Mouse (Mus musculus): Measurements from ENCODE around the gene Mus81.
"Not testable (repeated sequence)": the region's sequence is repeated elsewhere in the genome, so short reads cannot be mapped to it uniquely, and the experiment has no call there.

Gene Mus81

DNA sequence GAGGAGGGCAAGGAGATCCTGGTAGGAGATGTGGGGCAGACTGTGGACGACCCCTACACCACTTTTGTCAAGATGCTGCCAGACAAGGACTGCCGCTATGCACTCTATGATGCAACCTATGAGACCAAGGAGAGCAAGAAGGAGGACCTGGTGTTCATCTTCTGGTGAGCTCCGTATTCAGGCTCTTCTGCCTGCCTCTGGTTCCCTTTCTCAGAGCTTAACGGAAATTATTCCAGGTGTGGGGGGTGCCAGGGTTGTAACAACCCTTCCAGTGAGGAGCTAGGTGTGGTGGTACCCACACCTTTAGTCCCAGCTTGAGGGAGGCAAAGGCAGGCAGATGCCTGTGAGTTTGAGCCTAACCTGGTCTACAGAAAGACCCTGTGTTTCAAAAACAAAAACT, 4.4 kb upstream of the Mus81 start:
- DNase-seq (ENCODE audit: low read depth, low spot score) = no peak

DNA sequence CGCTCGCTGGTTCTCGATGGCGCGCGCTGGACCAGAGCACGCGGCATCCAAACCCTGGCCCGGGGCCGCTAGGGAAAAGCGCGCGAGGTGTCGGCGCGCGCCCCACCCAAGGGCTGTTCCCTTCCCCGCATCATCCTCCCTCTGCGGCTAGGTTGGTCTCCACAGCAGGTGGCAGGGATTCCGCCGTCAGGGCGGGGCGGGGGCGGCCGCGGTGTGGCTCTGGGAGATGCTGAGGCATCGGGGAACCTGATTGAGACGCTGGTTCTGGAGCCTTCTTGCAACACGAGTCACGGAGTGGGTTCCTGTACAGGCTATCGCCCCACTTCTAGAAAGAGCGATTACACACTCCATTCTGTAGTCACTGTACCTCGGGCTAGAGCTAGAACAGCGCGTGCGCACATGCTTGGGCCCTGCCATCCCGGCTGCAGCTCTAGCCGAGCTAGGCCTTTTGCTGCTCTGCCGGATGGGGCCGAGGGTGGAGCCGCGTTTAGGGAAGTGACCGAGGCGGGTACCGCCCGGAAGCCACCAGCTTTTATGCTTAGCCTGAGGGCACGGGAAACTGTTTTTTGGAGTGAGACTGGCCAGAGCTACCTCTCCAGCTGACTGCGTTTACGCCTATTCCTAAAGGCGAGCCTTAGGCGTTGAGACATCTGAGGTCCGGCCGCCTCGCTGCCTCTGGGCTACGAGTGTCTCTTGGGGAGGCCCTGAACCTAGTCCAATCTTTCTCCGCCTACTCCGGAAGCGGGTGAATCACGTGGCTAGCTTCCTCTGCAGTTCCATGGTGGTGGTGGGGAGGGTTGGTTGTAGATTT, 2.9 kb upstream of the Mus81 start:
- no peak for DNase-seq (ENCODE audit: low read depth, low spot score)

DNA sequence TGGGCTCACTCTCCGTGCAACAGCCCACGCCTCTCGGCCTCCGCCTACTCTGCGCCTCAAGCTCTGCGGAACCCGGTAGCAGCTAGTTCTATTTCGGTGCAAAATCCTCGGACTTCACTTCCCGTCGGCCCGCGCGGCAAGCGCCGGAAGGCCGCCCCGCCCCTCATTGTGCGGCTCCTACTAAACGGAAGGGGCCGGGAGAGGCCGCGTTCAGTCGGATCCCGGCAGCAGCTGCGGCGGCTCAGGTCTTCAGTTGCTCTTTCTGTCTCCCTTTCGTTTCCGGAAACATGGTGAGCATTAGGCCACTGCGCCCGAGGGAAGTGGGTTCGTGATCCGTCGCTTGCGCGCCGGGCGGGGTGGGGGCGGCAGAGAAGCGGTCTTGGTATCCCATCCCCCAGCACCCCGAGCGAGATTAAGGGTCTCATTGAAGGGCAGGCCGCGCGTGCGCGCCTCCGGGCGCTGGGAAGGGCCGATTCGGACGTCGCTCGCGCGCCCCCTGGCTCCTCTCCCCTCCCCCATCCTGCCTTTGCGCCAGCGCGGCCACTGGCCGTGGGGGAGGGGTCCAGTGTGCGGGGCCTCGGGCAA, 2.2 kb upstream of the Mus81 start, which contains the start of gene Cfl1:
Gene Cfl1, plus strand, starts transcription at position 143 of the 585 bp plus-strand sequence.
- DNase-seq (ENCODE audit: low read depth, low spot score) = peak; percentile 89

DNA sequence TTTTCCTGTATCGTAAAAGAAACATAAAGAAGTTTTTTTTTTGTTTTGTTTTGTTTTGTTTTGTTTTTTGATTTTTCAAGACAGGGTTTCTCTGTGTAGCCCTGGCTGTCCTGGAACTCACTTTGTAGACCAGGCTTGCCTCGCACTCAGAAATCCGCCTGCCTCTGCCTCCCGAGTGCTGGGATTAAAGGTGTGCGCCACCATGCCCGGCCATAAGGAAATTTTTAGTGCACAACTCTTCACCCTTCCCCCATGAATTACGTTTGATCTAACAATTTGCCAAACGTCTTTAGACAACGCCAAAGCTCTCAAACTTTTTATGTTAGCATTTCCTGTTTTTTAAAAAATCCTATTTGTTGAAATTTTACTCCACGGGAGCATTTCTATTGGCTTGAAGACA, 1.5 kb upstream of the Mus81 start:
- not testable (repeated sequence) for DNase-seq (ENCODE audit: low read depth, low spot score)

DNA sequence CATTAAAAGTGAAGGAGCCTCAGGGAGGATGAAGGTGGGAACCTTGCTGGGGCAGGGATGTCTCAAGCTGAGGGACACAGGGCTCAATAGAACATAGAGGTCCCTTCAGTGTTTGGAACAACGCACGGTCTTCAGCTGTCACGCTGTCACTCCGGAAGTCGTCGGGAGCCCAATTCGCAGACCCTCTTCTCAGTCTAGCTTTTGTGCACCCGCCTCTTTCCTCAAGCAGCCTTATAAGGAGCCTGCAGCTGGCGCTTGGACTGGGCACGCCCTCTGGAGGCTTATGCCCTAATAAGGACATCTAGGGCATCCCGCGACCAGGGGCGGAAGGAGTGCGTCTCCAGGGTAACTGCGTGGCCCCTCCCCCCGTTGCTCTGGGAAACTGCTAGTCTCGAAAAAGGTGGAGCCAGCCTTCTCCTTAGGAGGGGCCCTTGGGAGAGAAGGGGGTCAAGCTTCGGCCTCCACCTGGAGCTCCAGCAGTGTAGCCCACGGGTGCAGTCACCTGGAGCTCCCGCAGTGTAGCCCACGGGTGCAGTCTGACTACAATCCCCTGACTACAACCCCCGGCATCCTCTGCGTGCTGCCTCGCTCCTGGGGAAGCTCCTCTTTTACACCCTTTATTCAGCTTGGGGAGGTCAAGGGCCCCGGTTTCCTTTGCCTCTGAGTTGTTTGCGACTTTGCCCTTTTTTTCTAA, 823 bp upstream of the Mus81 start:
- peak; percentile 92 for DNase-seq (ENCODE audit: low read depth, low spot score)

DNA sequence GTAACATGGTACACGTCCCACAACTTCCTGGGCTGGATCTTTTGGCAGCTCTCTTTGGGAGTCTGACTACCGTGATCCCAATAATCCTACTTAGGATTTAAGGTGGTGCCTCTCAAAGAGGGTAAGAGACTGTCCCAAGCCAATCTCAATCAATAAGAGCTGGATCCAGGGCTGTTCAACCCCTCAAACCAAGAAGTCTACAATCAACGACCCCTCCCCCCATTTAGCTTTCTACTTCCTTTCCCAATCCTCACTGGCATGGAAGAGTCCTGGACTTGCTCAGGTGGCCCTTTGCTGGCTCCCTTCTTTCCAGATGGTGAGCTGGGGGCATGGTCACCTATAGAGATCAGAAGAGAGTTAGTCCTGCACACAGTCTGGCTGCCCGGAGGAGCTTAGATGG, 1.4 kb downstream of the Mus81 start:
- no peak for DNase-seq (ENCODE audit: low read depth, low spot score)

DNA sequence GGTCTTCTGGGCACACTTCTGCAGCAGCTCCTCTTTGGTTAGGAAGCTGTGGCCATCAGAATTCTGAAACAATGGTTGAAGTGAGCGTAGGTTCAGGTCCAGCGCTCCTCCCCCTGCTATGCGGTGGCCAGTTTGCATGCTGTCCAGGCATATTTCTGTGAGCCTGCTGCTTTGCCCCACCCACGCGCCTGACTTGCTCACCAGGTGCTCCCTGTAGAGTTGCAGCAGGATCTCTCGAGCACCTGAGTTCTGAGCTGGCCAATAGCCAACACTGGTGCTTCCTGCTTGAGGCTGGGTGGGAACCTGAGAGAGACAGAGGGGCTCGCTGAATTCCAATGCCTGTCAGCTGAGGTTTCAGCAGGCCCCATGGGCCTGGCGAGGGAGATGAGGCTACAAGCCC, 1.9 kb downstream of the Mus81 start:
- DNase-seq (ENCODE audit: low read depth, low spot score) = no peak

DNA sequence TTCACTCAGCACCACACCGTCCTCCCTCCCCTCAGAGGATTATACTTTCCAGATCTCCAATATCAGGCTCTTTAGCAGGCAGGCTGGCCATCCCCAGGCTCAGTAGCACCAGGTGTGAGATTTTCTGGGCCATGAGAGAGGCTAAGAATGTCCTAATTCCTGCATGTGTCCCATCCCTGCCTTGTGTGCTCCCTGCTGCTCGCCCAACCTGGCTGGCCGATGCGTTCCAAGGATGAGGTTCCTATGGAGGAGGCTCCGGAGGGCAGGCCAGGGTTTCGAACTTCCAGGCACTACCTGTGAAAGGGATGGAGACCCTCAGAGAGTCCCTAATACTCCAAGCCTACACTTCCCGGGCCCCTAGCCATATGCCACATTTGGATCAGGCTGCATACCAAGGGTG, 2.4 kb downstream of the Mus81 start:
- DNase-seq (ENCODE audit: low read depth, low spot score) = no peak

DNA sequence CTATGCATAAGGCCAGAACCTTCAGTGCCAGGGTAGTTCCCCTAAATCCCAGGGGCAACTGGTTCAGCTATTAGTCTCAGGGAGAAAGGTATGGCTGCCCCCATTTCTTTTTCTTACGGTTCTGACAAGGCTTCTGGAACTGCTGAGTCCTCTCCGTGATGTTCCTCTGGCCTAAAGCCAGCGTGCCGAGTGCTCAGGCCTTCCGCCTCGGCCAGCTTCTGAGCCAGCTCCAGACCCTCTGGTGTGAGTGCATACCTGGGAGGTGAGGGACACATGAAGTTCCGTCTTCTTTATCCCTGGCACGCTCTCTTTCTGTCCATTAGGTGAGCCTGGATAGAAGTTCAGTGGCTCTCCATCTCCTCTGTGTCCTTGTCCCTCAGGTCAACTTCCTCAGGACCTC, 2.8 kb downstream of the Mus81 start:
- DNase-seq (ENCODE audit: low read depth, low spot score) = no peak

DNA sequence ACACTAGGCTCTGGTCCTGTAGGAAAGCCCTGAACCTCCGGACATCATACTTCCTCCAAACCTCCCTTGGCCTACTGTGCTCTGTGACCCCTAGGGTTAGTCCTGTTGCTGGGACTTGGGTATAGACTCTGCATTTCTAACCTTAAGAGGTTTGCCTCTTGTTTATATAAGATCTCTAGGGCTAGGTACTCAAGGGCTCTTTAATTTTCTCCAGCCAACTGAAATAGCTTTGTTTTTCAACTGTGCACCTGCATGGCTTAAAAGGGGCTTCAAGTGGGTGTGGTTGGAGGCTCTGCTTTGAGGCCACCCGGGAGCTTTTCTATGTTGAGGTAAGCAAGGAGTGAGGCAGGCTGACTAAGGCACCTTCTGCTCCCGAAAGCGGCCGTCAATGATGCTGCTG, 3.7 kb downstream of the Mus81 start:
- DNase-seq (ENCODE audit: low read depth, low spot score) = no peak

DNA sequence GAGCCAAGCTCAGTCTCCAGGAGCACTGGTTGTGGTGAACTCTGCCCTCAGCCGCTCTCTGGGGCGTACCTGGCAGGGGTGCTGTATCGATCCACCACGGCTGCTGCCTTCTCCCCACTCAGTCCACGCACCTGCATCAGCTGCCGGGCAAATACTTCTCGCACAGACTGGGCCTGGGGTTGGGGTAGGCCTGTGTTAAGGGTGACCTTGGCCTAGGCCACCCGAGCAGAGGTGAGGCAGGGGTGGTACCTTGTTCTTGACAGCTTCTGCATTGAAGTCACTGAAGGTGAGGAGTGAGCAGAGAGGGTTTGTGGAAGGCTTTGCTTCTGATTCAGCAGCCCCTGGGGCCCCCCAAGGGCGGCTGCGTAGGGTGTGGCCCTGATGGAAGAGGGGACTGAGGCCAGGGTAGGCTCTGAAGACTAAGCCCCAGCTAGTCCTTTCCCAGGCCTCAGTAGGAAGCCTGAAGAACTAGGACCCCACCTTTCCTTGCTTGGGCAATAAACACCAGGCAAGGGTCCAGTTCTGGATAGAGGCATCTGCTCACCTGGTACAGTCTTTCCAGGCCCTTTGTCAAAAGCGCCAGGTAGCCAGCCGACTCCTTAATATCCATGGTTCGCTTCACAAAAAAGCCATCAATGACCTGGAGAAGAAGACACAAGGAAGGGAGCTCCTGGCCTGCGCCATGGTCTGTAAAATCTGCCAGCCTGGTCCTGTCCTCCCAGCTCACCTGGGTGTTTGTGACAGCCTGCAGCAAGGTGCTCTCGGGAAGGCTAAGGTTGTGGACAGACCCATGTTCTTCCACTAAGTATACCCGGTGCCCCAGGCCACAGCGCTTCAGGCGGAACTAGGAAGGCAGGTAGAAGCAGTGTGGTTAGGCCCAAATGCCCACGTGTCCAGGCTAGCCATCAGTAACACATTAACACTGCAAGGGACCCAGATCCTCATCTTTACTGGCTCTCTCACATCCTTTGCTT, 4.5 kb downstream of the Mus81 start:
- DNase-seq (ENCODE audit: low read depth, low spot score) = no peak

DNA sequence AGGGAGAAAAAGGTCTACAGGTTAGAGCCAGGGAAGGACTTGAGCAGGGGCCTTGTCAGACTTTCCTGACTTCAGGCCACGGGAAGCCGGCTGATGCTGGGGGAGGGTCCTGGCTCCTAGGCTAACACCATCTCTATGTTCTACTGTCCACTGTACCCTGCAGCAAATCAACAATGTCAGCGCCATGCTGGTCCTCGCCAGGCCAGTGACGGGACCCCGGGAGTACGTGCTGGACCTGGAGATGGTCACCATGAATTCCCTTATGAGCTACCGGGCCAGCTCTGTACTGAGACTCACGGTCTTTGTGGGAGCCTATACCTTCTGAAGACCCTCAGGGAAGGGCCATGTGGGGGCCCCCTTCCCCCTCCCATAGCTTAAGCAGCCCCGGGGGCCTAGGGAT, 6.8 kb downstream of the Mus81 start:
- no peak for DNase-seq (ENCODE audit: low read depth, low spot score)

DNA sequence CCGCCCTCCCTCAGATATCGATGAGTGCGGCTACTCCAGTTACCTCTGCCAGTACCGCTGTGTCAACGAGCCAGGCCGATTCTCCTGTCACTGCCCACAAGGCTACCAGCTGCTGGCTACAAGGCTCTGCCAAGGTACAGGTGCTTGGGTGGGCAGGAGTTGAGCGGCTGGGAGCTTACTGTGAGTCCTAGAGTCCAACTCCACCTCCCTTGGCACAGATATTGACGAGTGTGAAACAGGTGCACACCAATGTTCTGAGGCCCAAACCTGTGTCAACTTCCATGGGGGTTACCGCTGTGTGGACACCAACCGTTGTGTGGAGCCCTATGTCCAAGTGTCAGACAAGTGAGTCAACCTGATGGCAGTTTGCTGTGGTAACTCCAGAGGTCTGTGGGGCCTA, 8.2 kb downstream of the Mus81 start:
- DNase-seq (ENCODE audit: low read depth, low spot score) = no peak

DNA sequence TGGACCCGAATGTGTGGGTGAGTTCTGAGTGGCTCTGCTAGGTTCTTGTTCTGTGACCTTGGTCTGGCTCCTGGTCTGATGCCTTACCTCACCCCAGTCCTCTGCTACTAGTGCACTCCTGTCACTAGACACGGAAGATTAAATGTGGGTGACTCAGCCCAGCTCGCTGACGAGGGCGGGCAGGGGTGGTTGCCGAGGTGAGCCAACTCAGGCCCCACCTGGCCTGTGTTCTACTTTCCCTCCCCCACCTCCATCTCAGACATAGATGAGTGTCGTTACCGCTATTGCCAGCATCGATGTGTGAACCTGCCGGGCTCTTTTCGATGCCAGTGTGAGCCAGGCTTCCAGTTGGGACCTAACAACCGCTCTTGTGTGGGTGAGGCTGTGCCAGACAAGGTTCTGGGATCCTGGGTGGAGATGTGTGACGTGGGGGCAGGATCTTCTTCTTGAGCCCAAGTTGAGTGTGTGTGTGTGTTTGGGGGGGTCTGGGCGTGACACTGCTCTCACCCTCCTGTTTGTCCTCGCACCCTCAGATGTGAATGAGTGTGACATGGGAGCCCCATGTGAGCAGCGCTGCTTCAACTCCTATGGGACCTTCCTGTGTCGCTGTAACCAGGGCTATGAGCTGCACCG, 10.4 kb downstream of the Mus81 start:
- DNase-seq (ENCODE audit: low read depth, low spot score) = no peak

DNA sequence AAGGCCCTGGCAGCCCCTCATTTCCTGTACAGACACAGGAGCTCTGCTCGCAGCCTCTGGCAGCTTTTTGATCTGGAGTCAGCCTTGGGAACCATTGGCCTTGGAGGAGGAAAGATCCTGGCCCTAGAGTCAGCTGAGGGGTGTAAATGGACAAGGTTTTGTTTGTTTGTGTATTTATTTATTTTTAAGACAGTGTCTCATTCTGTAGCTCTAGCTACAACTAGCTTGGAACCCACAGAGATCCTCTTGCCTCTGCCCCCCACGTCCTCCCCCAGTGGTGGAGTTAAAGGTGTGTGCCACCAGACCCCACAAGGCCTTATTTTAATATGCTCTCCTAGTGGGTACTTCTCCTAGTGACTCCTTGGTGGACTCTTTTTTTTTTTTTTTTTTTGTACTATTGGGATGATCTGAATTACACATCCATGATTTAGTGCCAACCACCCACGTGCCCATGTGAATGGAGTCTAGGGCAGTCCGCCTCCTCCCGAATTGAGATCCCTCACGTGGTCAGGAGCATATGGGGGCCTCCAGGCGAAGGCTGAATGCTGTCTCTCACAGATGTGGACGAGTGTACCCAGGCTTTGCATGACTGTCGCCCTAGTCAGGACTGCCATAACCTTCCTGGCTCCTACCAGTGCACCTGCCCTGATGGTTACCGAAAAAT, 11.1 kb downstream of the Mus81 start:
- no peak for DNase-seq (ENCODE audit: low read depth, low spot score)

DNA sequence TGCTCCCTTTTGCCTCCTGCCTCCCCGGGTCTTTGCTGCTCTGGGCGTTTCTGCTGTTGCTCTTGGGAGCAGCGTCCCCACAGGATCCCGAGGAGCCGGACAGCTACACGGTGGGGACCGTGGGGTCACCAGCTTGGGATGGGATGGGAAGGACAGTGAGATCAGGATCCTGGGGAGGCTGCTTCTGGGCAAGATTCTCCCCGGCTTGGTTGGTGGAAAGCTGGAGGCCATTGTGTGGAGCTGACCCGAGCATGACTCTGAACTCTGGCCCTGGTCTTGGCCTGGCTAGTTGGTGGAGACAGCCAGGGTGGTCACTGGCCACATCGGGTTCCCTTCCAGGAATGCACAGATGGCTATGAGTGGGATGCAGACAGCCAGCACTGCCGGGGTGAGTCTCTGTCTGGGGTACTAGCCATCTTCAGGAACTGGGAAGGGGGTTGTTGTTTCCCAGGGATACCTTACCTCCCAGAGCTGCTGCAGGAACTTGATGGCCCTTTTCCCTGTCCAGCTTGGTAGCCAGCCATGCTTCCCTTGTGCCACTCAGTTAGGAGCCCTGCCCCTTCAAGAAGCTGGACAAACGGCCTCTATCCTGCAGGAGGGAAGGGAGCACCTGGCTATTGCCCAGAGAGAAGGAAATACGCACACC, 13.0 kb downstream of the Mus81 start:
- DNase-seq (ENCODE audit: low read depth, low spot score) = no peak

DNA sequence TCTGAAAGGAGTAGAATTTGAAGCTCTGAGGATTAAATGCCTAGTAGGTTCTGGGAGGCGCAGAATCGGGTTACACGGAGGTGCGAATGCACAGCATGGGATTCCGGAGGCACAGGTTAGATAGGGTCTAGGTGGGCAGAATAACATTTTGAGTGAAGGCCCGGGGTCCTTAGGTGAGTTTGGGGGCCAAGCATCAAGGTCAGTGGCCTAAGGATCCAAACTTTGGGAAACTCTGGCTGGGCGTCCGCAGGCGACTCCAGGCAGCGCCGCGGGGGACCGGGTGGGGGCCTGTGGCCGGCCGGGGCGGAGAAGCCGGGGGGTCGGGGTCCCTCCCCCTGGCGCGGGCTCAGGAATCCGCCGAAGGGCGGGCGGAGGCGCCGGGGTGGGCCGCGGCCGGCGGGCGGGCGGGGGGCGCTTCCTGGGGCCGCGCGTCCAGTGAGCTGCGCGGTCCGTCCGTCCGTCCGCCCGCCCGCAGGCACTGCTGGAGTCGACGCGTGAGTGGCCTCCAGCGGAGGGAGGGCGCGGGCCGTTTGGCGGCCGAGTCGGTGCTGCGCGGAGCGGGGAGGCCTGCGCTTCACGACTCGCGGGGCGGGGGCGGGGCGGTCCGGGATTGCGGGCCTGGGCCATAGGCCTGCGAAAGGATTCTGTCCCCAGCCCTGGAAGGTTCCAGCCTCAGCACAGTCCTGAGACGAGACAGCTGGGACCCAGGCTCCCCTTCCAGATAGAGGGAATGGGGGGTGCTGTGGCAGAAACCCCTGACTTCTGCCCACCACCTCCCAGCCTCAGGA, 13.7 kb downstream of the Mus81 start:
- no peak for DNase-seq (ENCODE audit: low read depth, low spot score)

DNA sequence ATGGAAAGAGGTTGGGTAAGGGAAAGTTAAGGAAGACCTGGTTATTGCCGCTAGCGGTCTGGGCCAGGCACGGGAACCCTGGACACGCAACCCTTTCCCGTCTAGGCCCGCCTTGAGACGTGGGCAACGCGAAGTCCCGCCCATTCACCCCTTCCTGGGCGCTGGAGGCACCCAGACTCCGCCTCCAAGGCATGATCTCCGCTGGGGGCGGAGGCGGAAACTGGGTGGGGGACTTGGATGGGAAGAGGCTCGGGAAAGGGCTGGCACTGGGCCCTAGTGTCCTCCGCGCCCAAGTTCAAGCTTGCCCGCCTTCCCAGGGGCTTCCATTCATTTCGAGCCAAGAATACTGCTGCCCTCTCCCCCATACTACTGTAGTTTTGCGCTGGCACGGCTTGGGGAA, 14.5 kb downstream of the Mus81 start, which contains the start of gene Efemp2:
Gene Efemp2, plus strand, starts transcription at position 235 of the 400 bp plus-strand sequence.
- no peak for DNase-seq (ENCODE audit: low read depth, low spot score)

DNA sequence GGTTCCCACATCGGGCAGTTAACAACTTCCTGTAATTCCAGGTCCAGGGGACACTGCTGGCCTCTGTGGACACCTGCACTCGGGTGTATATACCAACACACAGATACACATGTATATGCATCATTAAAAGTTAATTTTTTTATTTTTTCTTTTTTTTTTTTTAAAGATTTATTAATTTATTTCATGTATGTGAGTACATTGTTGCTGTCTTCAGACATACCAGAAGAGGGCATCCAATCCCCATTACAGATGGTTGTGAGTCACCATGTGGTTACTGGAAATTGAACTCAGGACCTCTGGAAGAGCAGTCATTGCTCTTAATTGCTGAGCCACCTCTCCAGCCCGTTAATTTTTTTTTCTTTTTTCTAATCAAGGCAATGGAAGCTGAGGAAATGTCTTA, 15.3 kb downstream of the Mus81 start:
- DNase-seq (ENCODE audit: low read depth, low spot score) = no peak

Measured in WW6 (cell line).